Mouse (Mus musculus) midbrain, embryonic 14.5 days (tissue): ENCODE measurements at regions not wholly inside any gene's neighbourhood (a gene's known extent, or its start where the extent isn't known, plus 50 kb on each side); places are given as distances from the start of the nearest gene placed in this dataset.

Experiments
- ATAC-seq: fragments of 200-750 bp; cut with Nextera tagmentation; 2 replicates; pipeline ENCODE4 v1.8.0; 2017; ENCODE audit warnings: moderate number of reproducible peaks, moderate library complexity; ENCODE audit not compliant: low FRiP score, low TSS enrichment
- DNase-seq: peaks from one replicate; pipeline ENCODE4 v3.0.0-alpha.2; 2015
- H3K27ac ChIP-seq: fragments of 300-500 bp; sonication (generic); replicated peaks from 2 replicates; pipeline ENCODE4 v1.5.1; 2014; ENCODE audit warnings: mild to moderate bottlenecking, low read depth, low read length, moderate library complexity
- H3K27me3 ChIP-seq: fragments of 300-500 bp; sonication (generic); 2 replicates; pipeline ENCODE4 v1.6.1; 2014; ENCODE audit warnings: low read length, control low read depth, mixed read lengths; ENCODE audit not compliant: control insufficient read depth, insufficient read depth
- H3K36me3 ChIP-seq: fragments of 300-500 bp; sonication (generic); 2 replicates; pipeline ENCODE4 v1.6.1; 2014; ENCODE audit warnings: low read length, control low read depth; ENCODE audit not compliant: control insufficient read depth, insufficient read depth
- H3K4me1 ChIP-seq: fragments of 300-500 bp; sonication (generic); 2 replicates; pipeline ENCODE4 v1.6.1; 2014; ENCODE audit warnings: mild to moderate bottlenecking, antibody characterized with exemption, low read length, control low read depth; ENCODE audit not compliant: control insufficient read depth, insufficient read depth
- H3K4me2 ChIP-seq: fragments of 300-500 bp; sonication (generic); 2 replicates; pipeline ENCODE4 v1.6.1; 2014; ENCODE audit warnings: mild to moderate bottlenecking, low read length, moderate library complexity
- H3K4me3 ChIP-seq: fragments of 300-500 bp; sonication (generic); replicated peaks from 2 replicates; pipeline ENCODE4 v1.5.1; 2014; ENCODE audit warnings: low read depth, low read length
- H3K9ac ChIP-seq: fragments of 300-500 bp; sonication (generic); replicated peaks from 2 replicates; pipeline ENCODE4 v1.6.1; 2014; ENCODE audit warnings: mild to moderate bottlenecking, low read length, moderate library complexity
- H3K9me3 ChIP-seq: fragments of 300-500 bp; sonication (generic); 2 replicates; pipeline ENCODE4 v1.6.1; 2016; ENCODE audit warnings: low read length, control low read depth, mixed read lengths; ENCODE audit not compliant: control insufficient read depth
- WGBS: fragments of 180-500 bp; shearing (Covaris S2); extraction: QIAGEN DNeasy Blood & Tissue Kit; methylation state at CpG from one replicate; pipeline ENCODE4 v1.1.7; 2014; 5-methylcytosine and 5-hydroxymethylcytosine counted together

GRCm38 (mm10) chr7:117065771-117066170 lies 315.0 kb upstream of the Xylt1 start:
- ATAC-seq: no peak
- 68% methylated on average over 2 of the region's 2 CpGs for WGBS
- no peaks in the 10 kb centered on the region for H3K36me3 ChIP-seq

GRCm38 (mm10) chr7:117090911-117091550 lies 289.7 kb upstream of the Xylt1 start:
- H3K4me1 ChIP-seq: no peaks in the 10 kb centered on the region
- no peak for ATAC-seq
- H3K36me3 ChIP-seq: no peaks in the 10 kb centered on the region
- H3K4me3 ChIP-seq: no peak overlapping the region
- no peak overlapping the region for H3K27ac ChIP-seq
- no peaks in the 10 kb centered on the region for H3K27me3 ChIP-seq
- H3K9ac ChIP-seq: no peak overlapping the region
- no peak overlapping the region for H3K4me2 ChIP-seq
- no peaks in the 10 kb centered on the region for H3K9me3 ChIP-seq
- 69% methylated on average over 6 of the region's 6 CpGs for WGBS
- no peak for DNase-seq

More at GRCm38 (mm10) chr7:117065771-117066170, 315.0 kb upstream of the Xylt1 start:
- Histone ChIP-seq H3K27me3 (no peaks in the 10 kb centered on the region), H3K27ac (no peak overlapping the region), H3K9me3 (no peaks in the 10 kb centered on the region), H3K9ac (no peak overlapping the region), H3K4me3 (no peak overlapping the region), H3K4me1 (no peaks in the 10 kb centered on the region), H3K4me2 (no peak overlapping the region)
- no peak for DNase-seq

GRCm38 (mm10) chr7:117092860-117093259 lies 287.9 kb upstream of the Xylt1 start:
- H3K27me3 ChIP-seq: no peaks in the 10 kb centered on the region
- H3K27ac ChIP-seq: no peak overlapping the region
- DNase-seq (no peak), ATAC-seq (no peak)
- no peaks in the 10 kb centered on the region for H3K4me1 ChIP-seq
- no peak overlapping the region for H3K4me3 ChIP-seq
- no peak overlapping the region for H3K4me2 ChIP-seq
- WGBS: 91% methylated on average over 4 of the region's 4 CpGs
- H3K9me3 ChIP-seq: no peaks in the 10 kb centered on the region
- no peaks in the 10 kb centered on the region for H3K36me3 ChIP-seq
- H3K9ac ChIP-seq: no peak overlapping the region

GRCm38 (mm10) chr7:117097618-117098017 lies 283.2 kb upstream of the Xylt1 start:
- H3K27me3 ChIP-seq: no peaks in the 10 kb centered on the region
- H3K4me3 ChIP-seq: no peak overlapping the region
- no peak overlapping the region for H3K9ac ChIP-seq
- no peaks in the 10 kb centered on the region for H3K4me1 ChIP-seq
- no peak for DNase-seq
- no peak overlapping the region for H3K27ac ChIP-seq
- no peaks in the 10 kb centered on the region for H3K36me3 ChIP-seq
- WGBS: 79% methylated on average over 3 of the region's 3 CpGs
- H3K4me2 ChIP-seq: no peak overlapping the region
- ATAC-seq: no peak
- no peaks in the 10 kb centered on the region for H3K9me3 ChIP-seq

GRCm38 (mm10) chr7:117099041-117099440 lies 281.7 kb upstream of the Xylt1 start:
- Histone ChIP-seq H3K36me3 (no peaks in the 10 kb centered on the region), H3K9me3 (no peaks in the 10 kb centered on the region)

GRCm38 (mm10) chr7:117103035-117103434 lies 277.7 kb upstream of the Xylt1 start:
- WGBS: 87% methylated on average over 5 of the region's 5 CpGs
- Histone ChIP-seq H3K9me3 (no peaks in the 10 kb centered on the region), H3K4me2 (no peak overlapping the region), H3K9ac (no peak overlapping the region), H3K36me3 (no peaks in the 10 kb centered on the region), H3K27ac (no peak overlapping the region), H3K4me1 (no peaks in the 10 kb centered on the region), H3K27me3 (no peaks in the 10 kb centered on the region), H3K4me3 (no peak overlapping the region)
- ATAC-seq: no peak
- no peak for DNase-seq

More at GRCm38 (mm10) chr7:117099041-117099440, 281.7 kb upstream of the Xylt1 start:
- no peak for DNase-seq
- ATAC-seq: no peak
- 79% methylated on average over 6 of the region's 6 CpGs for WGBS
- Histone ChIP-seq H3K9ac (no peak overlapping the region), H3K4me2 (no peak overlapping the region), H3K4me1 (no peaks in the 10 kb centered on the region), H3K27me3 (no peaks in the 10 kb centered on the region), H3K4me3 (no peak overlapping the region), H3K27ac (no peak overlapping the region)

- Histone ChIP-seq H3K36me3 (no peaks in the 10 kb centered on the region), H3K27ac (no peak overlapping the region)
- WGBS: 92% methylated on average over 7 of the region's 7 CpGs
Observed at GRCm38 (mm10) chr7:117106691-117107191, 274.0 kb upstream of the Xylt1 start.

GRCm38 (mm10) chr7:117108391-117108790 lies 272.4 kb upstream of the Xylt1 start:
- Histone ChIP-seq H3K27me3 (no peaks in the 10 kb centered on the region), H3K4me3 (no peak overlapping the region), H3K9me3 (no peaks in the 10 kb centered on the region), H3K9ac (no peak overlapping the region), H3K36me3 (no peaks in the 10 kb centered on the region), H3K4me1 (no peaks in the 10 kb centered on the region), H3K27ac (no peak overlapping the region), H3K4me2 (no peak overlapping the region)
- 91% methylated on average over 3 of the region's 3 CpGs for whole genome bisulfite sequencing
- ATAC-seq (no peak), DNase-seq (no peak)

More at GRCm38 (mm10) chr7:117106691-117107191, 274.0 kb upstream of the Xylt1 start:
- DNase-seq (no peak), ATAC-seq (no peak)
- Histone ChIP-seq H3K4me1 (no peaks in the 10 kb centered on the region), H3K4me3 (no peak overlapping the region), H3K9ac (no peak overlapping the region), H3K4me2 (no peak overlapping the region), H3K9me3 (no peaks in the 10 kb centered on the region), H3K27me3 (no peaks in the 10 kb centered on the region)

- DNase-seq (no peak), ATAC-seq (no peak)
- Histone ChIP-seq H3K9ac (no peak overlapping the region), H3K4me2 (no peak overlapping the region), H3K4me1 (no peaks in the 10 kb centered on the region), H3K4me3 (no peak overlapping the region), H3K9me3 (no peaks in the 10 kb centered on the region), H3K36me3 (no peaks in the 10 kb centered on the region), H3K27me3 (no peaks in the 10 kb centered on the region), H3K27ac (no peak overlapping the region)
- WGBS: 84% methylated on average over 3 of the region's 3 CpGs
Observed at GRCm38 (mm10) chr7:117127728-117128127, 253.1 kb upstream of the Xylt1 start.
